Mouse (Mus musculus): ENCODE measurements at regions not wholly inside any gene's neighbourhood (a gene's known extent, or its start where the extent isn't known, plus 50 kb on each side); places are given as distances from the start of the nearest gene placed in this dataset.

GRCm38 (mm10) chr5:126105446-126105845 is 573.9 kb downstream of the Tmem132b start:
- no peak for TF ChIP-seq CTCF (IDR thresholded peaks at IDR 0.05)
- TF ChIP-seq POLR2A (IDR thresholded peaks at IDR 0.05; ENCODE audit: insufficient read depth, low read depth, low read length), result no peak

Data from heart, adult 2 months (tissue).